Mouse (Mus musculus): ENCODE data around the gene Tgm7.

DNA sequence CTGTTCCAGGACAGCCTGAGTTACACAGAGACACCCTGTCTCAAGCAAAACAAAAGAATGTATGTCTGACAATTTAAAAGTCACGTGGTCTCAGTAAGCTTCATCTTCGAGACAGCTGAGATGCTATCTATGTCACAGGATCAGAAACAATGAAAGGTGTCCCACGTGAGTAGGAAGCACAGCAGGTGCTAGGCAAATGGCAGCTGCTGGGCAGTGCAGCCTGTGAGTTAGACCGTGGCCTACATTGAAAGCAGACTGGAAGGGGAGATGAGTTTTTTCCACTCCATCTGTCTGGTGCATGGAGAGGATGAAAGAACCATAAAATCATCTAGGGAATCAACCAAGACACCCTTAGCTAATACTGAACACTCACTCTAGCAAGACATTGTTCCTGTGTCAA, 42.5 kb downstream of the Tgm7 start:
- TF ChIP-seq CTCF (IDR thresholded peaks at IDR 0.05; ENCODE audit: insufficient read depth, low read depth, low read length) (no peak), POLR2A (IDR thresholded peaks at IDR 0.05; ENCODE audit: insufficient read depth, low read depth, low read length) (no peak)

Measured in olfactory bulb, adult 2 months (tissue).